Mouse (Mus musculus): Measurements from ENCODE around the gene Pgm2l1. TPM values are rescaled to one million over a fixed set of nuclear protein-coding genes. Genes with fewer than 3 reads are reported as not detected.

Gene Pgm2l1
- total RNA-seq (2023) = 1 to 10 TPM; 8.5 to 8.7 TPM

GRCm38 (mm10) chr7:100227158-100227875 lies at the start of gene Pgm2l1:
Gene Pgm2l1 (plus strand): TSS chr7:100227394.

GRCm38 (mm10) chr7:100285383-100285782 lies 58.2 kb downstream of the Pgm2l1 start, which contains the start of gene P4ha3:
Gene P4ha3 (plus strand): TSS chr7:100285520.

Other genes with a start within 250 kb of the Pgm2l1 start
- gene Rnf169, start 246.9 kb upstream of the Pgm2l1 start, total RNA-seq (2023) = 10 to 100 TPM; 28.5 to 33.5 TPM
- not detected for gene Chrdl2, start 221.2 kb upstream of the Pgm2l1 start, total RNA-seq (2023)
- 10 to 100 TPM; 44.5 to 52.0 TPM for gene Pold3, start 105.8 kb upstream of the Pgm2l1 start, total RNA-seq (2023)
- gene Lipt2, start 68.1 kb upstream of the Pgm2l1 start, total RNA-seq (2023) = 1 to 10 TPM; 1.1 to 1.3 TPM
- gene Kcne3, start 50.9 kb upstream of the Pgm2l1 start, total RNA-seq (2023) = 10 to 100 TPM; 18.1 to 26.7 TPM
- gene P4ha3, start 58.1 kb downstream of the Pgm2l1 start, total RNA-seq (2023) = not detected
- 10 to 100 TPM; 26.0 to 27.2 TPM for gene C2cd3, start 144.8 kb downstream of the Pgm2l1 start, total RNA-seq (2023)
- gene Ppme1, start 144.9 kb downstream of the Pgm2l1 start, total RNA-seq (2023) = 10 to 100 TPM; 18.2 to 26.6 TPM
- under 1 TPM; 0.22 to 0.38 TPM for gene Ucp3, start 245.6 kb downstream of the Pgm2l1 start, total RNA-seq (2023)